In the genomic region with DNA sequence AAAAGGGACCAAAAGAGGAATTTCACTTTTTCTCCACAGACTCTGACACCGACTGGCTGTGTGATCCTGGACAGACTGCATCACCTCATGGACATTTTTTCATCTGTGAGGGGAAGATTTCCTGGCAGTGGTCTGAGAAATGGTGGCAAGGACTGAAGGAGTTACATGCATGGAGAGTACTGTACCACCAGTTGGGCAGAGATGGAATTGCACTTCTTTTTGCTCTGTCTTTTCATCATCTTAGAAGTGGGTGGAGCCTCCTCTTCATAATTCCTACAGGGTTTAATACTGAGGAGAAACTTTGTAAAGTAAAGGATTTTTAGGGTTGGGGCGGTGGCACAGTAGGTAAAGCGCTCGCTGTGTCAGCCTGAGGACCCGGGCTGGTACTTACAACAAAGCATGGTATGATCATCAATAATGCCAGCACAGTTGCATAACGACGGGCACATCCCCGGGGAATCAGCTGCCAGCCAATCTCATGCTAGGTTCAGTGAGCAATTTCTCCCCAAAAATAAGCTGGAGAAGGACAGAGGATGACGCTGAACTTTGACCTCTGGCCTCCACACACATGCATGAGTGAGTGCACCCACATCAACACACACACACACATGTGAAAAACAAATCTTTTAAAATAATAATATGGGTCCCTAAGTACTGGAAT, we compare ENCODE assay signal across 12 mouse cellular contexts. TPM values are rescaled to one million over a fixed set of nuclear protein-coding genes. Genes with fewer than 3 reads are reported as not detected.
A peak's percentile ranks its signal among the peaks of the same experiment; 100 is the strongest.
DNase-seq lines count a peak whose midpoint lies in the region; ATAC-seq and TF ChIP-seq lines count a peak whose summit lies in the region.
"Had no signal": no experiment of that assay in that cellular context is flagged by ENCODE, and none has a peak within 500 bp of the region (broad histone marks: within the 10 kb centered on the region; RNA-seq: fewer than 3 reads in every experiment).

No protein-coding gene starts in this region.

- H3K4me3 ChIP-seq in gastrocnemius, adult 2 months: no peak overlapping the region
- H3K4me3 ChIP-seq in lung, postnatal 0 days (ENCODE audit: low read depth, low read length): no peak overlapping the region
- H3K4me3 ChIP-seq: hindbrain, embryonic 15.5 days; limb, embryonic 12.5 days; myocyte had no signal

- H3K36me3 ChIP-seq in lung, postnatal 0 days (ENCODE audit: insufficient read depth, low read length): no peaks in the 10 kb centered on the region
- H3K36me3 ChIP-seq: hindbrain, embryonic 15.5 days; limb, embryonic 12.5 days had no signal

- no peak for DNase-seq in gastrocnemius, adult 2 months
- no peak for DNase-seq in gastrocnemius, postnatal 14 days
- DNase-seq in lung, postnatal 0 days (ENCODE audit: low spot score): peak; percentile 47
- no peak for DNase-seq in lung, postnatal 25 days (ENCODE audit: low spot score)
- DNase-seq in adrenal gland, postnatal 25 days: peak; percentile 10
- peak; percentile 22 for DNase-seq in naive thymus-derived CD4-positive, alpha-beta T cell, adult 2 months (ENCODE audit: low read depth)
- no peak for DNase-seq in ovary, postnatal 10 days (ENCODE audit: low spot score)
- no peak for DNase-seq in heart, postnatal 36 days
- DNase-seq: cerebellum, adult 9-10 months had no signal

- no peaks in the 10 kb centered on the region for H3K9me3 ChIP-seq in lung, postnatal 0 days (ENCODE audit: low read length)
- H3K9me3 ChIP-seq: hindbrain, embryonic 15.5 days; limb, embryonic 12.5 days had no signal

- no peak for TF ChIP-seq EP300 in lung, postnatal 0 days (IDR thresholded peaks at IDR 0.05)

- no peak for ATAC-seq in lung, postnatal 0 days

- H3K4me2 ChIP-seq in lung, postnatal 0 days (replicated peaks; ENCODE audit: low read depth, low read length): no peak overlapping the region
- H3K4me2 ChIP-seq: hindbrain, embryonic 15.5 days; limb, embryonic 12.5 days had no signal

- WGBS in lung, postnatal 0 days: 89% methylated on average over 9 of the region's 9 CpGs

- H3K9ac ChIP-seq in lung, postnatal 0 days (replicated peaks; ENCODE audit: low read depth): no peak overlapping the region
- H3K9ac ChIP-seq: hindbrain, embryonic 15.5 days; limb, embryonic 12.5 days had no signal

- intact Hi-C loops in gastrocnemius, adult 2 months (cut with DNase I): no loop called here
- intact Hi-C loops in gastrocnemius, postnatal 14 days (cut with DNase I; ENCODE audit: low total_unique reads): no loop called here
- intact Hi-C loops in heart, postnatal 36 days (cut with DNase I): no loop called here

- H3K27ac ChIP-seq in gastrocnemius, adult 2 months: no peak overlapping the region
- H3K27ac ChIP-seq in lung, postnatal 0 days (ENCODE audit: low read length): no peak overlapping the region
- H3K27ac ChIP-seq: hindbrain, embryonic 15.5 days; limb, embryonic 12.5 days had no signal

- TF ChIP-seq CTCF in gastrocnemius, adult 2 months (IDR thresholded peaks at IDR 0.05): peak; percentile 16; the same call in 1 of the 2 replicates
- peak; percentile 35 for TF ChIP-seq CTCF in lung, postnatal 0 days (IDR thresholded peaks at IDR 0.05)

- H3K4me1 ChIP-seq in lung, postnatal 0 days (ENCODE audit: insufficient read depth, low read depth, low read length): no peaks in the 10 kb centered on the region
- H3K4me1 ChIP-seq: hindbrain, embryonic 15.5 days; limb, embryonic 12.5 days had no signal

- H3K27me3 ChIP-seq in lung, postnatal 0 days (replicated peaks; ENCODE audit: insufficient read depth, low read length): no peaks in the 10 kb centered on the region
- H3K27me3 ChIP-seq: hindbrain, embryonic 15.5 days; limb, embryonic 12.5 days had no signal

RNA-seq across cellular contexts. Expression of a gene that starts 24.6 kb away (rescaled TPM):
- total RNA-seq in gastrocnemius, adult 2 months (2021): 10 to 100 TPM; 13.9 to 19.0 TPM
- 10 to 100 TPM; 15.4 to 18.3 TPM for total RNA-seq in gastrocnemius, postnatal 14 days (2021)
- 13.3 and 14.4 TPM in 2 replicates for polyA plus RNA-seq in lung, postnatal 0 days (2015; fragmentation: Nextera tagmentation; extraction: Ambion mirVana)
- total RNA-seq in adrenal gland, postnatal 25 days (2021): 42.0 and 52.2 TPM in 2 replicates
- 10 to 100 TPM; 10.8 to 14.5 TPM for total RNA-seq in heart, postnatal 36 days (2021)

RNA-seq across cellular contexts. Expression of a gene that starts 34.5 kb away (rescaled TPM):
- total RNA-seq in gastrocnemius, adult 2 months (2021): 10 to 100 TPM; 20.1 to 21.6 TPM
- 10 to 100 TPM; 23.0 to 24.4 TPM for total RNA-seq in gastrocnemius, postnatal 14 days (2021)
- polyA plus RNA-seq in lung, postnatal 0 days (2015; fragmentation: Nextera tagmentation; extraction: Ambion mirVana): 24.9 and 30.3 TPM in 2 replicates
- 49.8 and 53.0 TPM in 2 replicates for total RNA-seq in adrenal gland, postnatal 25 days (2021)
- 10 to 100 TPM; 27.5 to 28.5 TPM for total RNA-seq in heart, postnatal 36 days (2021)

Comparison
In these comparisons a context has a peak if more than half of its experiments do, and no peak if none do; other contexts are left out.
1. DNase-seq: peak in lung, postnatal 0 days (single experiment), adrenal gland, postnatal 25 days (single experiment) and naive thymus-derived CD4-positive, alpha-beta T cell, adult 2 months (single experiment); none in gastrocnemius, adult 2 months (single experiment), gastrocnemius, postnatal 14 days (single experiment), lung, postnatal 25 days (single experiment), ovary, postnatal 10 days (single experiment) and heart, postnatal 36 days (0 of 2).